Mouse (Mus musculus) embryo, embryonic 10 days (tissue): ENCODE results near the gene Fam131c.

ENCODE experiments used
- DNase-seq: peaks from one replicate; pipeline ENCODE4 v3.0.0-alpha.2; 2015; ENCODE audit warnings: low spot score

Fam131c gene

GRCm38 (mm10) chr4:141359222-141359621 is 8.8 kb upstream of the Fam131c start:
- DNase-seq, result no peak

DNA sequence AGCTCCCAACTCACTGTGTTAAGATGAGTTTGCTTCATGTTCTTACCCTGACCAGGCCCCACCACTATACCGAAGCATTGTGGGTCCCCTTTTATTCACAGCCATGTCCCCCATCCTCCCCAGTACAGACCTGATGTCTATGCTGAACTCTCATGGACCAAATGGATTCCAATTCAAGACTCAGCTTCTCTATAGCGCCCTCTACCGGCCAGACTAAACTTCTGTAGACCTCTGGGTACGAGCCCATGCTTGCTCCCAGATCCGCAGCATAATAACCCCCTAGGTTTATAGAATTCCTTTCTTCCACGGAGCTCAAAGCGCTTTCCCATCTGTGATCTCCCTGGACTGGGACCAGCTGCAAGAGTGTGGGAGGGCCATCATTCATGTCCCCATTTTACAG is 7.2 kb upstream of the Fam131c start:
- peak; percentile 76 for DNase-seq

GRCm38 (mm10) chr4:141362937-141363548 is 5.0 kb upstream of the Fam131c start:
- peak; percentile 92 for DNase-seq

DNA sequence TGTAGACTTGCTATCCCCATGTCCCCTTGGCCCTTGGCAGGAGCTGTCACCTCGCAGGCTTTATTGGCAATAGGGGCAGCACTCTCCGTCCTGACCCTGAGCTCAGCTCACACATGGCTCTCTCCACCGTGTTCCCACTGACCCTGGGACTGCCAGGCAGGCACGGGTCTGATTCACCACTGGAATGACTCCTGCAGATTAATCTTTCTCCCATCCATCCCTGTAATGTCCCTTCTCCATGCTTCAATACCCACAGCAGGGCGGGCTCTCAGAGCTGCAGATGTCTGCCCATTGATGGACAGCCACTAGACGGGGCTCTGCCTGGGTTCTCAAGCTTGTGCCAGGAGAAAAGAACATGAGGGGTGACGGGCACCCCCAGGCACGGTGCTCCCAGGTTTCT is 2.9 kb upstream of the Fam131c start:
- no peak for DNase-seq

DNA sequence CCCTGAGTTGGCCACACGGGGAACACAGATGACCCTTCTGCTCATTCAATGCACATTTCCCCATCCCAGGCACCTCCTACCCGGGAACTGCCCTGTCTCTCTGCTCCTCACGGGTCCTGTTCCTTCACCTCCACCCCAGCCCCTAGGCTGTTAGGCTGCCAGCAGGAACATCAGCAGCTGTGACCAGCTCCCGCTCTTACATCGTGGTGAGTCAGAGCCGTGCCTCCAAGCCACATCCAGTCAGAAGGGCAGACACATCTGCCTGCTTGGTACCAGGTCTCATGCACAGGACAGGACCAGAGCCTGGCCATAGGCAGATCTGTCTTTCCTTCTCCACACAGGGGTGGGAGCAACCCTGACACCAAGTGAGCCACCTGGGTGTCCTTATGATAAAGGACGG is 2.1 kb upstream of the Fam131c start:
- DNase-seq, result no peak

GRCm38 (mm10) chr4:141372426-141372825 is 4.4 kb downstream of the Fam131c start:
- no peak for DNase-seq

DNA sequence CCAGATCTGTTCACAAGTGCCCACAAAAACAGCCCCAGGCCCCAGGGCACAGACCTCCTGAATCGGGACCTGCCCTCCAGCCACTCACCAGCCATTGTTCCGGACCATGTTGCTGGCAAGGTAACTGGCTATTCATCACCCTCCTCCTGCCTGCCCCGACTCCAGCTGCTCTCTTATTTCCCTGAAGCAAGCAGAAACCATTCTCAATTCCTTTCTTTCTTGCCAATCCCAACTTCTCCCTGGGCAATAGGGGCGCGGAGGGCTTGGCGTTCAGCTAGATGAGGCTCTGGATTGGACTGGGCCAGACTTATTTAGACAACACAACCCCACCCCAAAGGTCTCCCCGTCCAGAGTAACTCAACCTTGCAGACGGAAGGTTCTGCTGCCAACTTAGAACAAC is 11.7 kb downstream of the Fam131c start:
- no peak for DNase-seq

- DNase-seq, result peak; percentile 56
These were observed 14.4 kb downstream of the Fam131c start for GRCm38 (mm10) chr4:141382406-141382805.

- DNase-seq, result peak; percentile 89
These were observed 17.3 kb downstream of the Fam131c start for GRCm38 (mm10) chr4:141385275-141385674.

DNA sequence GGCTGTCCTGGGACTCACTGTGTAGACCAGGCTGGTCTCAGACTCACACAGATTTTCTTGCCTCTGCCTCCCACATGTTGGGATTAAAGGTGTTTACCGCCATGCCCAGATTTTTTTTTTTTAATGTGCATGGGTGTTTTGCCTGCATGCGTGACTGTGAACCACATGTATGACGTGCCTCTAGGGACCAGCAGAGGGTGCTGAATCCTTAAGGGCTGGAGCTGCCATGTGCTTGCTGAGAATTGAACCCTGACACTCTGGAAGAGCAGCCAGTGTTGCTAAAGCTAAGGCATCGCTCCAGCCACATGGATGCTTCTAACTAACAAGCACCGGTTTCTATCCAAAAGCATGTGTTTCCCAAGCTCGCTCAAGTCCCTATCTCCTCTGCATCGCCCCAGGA is 18.1 kb downstream of the Fam131c start:
- no peak for DNase-seq

DNA sequence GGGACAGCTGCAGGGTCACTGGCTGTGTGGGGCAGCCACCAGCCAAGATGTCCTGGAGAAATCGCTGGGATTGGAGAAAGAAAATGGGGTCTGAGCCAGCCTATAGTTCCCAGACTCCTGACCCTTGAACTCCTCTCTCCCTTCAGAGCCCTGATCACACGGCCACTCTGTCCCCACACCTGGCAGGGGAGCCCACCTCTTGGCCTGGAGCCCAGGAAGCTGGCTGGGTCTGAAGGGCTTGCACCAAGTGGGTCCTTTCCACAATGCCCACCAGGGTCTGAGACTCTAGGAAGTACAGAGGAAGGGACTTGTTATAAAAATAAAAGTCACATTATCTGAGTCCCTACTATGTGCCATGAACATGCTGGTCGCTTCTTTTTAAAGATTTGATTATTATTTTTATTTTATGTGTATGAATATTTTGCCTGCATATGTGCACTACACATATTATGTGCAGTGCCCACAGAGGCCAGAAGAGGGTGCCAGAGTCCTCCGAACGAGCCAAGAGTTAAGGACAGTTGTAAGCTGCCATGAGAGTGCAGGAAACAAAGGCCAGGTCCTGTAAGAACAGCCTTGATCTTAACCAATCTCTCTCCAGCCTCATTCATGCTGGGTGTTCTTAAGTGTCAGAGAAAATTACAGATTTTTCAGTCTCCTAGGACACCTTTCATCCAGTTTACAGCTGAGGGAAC is 19.2 kb downstream of the Fam131c start:
- peak; percentile 86 for DNase-seq

- DNase-seq, result no peak
These were observed 19.9 kb downstream of the Fam131c start for GRCm38 (mm10) chr4:141387933-141388332.

DNA sequence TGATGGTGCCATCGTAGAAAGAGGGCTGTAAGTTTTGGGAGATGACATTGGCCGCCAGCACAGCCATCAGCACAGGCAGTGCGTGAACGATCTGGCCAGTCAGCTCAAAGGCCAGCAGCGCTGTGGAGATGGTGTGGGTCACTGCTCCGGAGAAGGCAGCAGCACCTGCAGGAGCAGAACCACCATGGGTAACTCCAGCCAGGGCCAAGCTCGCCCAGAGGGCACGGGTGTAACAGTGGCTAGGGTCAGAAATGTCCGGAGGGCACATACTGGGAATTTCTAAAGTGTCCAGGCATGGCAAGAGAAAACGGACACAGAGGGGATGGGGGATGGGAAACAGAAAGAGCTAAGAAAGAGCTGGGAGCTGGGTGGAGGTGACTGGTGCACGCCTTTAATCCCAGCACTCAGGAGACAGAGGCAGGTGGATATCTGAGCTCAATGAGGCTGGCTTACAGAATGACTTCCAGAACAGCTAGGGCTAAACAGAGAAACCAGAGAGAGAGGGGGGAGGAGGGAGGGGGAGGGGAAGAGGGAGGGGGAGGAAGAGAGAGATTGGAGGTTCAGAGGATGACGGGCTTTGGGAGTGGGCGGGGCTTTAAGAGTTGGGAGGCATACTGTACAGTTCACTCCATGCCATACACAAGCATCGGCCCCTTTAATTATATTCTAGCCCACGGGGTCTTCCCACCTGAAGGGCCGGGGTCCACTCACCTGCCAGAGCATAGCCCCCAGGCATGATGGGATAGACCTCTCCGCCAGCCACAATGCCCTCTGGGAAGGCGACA is 21.5 kb downstream of the Fam131c start:
- DNase-seq, result no peak

DNA sequence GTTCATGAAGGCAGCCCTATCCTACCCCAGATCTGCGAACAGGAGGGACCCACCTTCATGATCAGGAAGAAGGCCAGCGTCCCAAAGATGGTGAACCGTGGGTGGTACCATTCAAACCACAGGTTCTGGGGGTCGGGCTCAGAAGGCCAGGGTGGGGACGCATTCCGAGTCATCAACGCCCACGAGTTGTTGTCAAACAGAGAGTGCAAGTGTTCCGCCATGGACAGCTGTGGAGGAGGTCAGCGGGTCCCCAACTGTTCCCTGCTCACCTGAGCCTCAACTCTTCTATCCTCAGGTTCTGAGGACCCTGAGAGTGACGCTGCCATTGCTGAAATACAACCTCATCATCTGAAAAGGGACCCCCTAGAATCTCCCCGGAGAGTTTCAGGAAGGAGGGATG is 23.3 kb downstream of the Fam131c start:
- no peak for DNase-seq

DNA sequence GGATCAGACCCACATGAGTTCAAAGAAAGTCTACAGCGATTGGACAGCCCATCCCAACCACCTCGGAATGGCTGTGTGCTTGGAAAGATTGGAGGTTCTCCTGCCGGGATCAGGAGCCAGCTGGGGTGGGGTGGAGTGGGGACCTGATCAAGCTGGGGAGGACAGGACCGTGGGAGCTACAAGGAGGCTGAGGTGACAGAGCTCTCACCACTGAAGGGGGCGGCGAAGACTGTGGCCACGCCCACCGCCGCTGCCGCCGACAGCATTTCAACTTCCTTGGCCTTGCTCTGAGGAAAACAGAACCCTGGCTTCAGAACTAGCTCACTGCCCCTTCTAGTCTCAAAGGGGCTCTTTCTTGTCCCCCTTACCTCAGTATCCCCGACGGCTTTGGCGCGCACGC is 26.7 kb downstream of the Fam131c start:
- DNase-seq, result peak; percentile 46

- no peak for DNase-seq
These were observed 29.8 kb downstream of the Fam131c start for GRCm38 (mm10) chr4:141397861-141398260.

DNA sequence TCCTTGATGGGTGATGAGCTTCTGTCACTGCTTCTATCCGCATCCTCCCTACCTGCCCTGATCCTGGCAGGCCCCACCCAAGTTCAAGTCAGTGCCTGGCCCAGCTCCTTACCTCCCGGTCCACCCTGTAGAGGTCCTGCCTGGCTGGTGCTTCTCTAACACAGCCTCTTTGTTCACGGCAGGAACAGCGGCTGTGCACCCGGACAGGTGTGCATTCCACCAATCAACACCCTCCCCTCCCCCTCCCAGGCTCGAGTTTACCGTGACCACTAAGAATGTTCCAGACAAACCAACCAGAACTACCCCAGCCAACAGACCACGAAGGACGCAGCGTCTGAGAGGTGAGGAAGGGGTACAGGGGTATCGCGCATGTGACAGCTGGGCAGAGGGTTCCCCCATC is 30.5 kb downstream of the Fam131c start, which contains the start of gene Clcnka:
Clcnka (minus strand) TSS at position 180 of the 400 bp plus-strand sequence.
- no peak for DNase-seq

GRCm38 (mm10) chr4:141400171-141400570 is 32.2 kb downstream of the Fam131c start:
- no peak for DNase-seq

- DNase-seq, result peak; percentile 91
These were observed 36.7 kb downstream of the Fam131c start for GRCm38 (mm10) chr4:141404518-141405313.

DNA sequence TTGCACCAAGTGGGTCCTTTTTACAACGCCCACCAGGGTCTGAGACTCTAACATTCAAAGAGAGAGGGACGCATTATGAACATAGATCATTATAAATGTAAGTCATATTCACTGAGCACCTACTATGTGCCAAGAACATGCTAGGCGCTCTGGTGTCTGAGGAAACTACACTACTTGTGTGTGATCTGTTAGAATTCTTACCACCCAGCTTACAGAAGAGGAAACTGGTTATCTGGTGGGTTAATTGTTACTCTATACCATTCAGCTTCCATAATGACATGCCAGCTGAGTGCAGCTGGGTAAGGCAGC is 37.2 kb downstream of the Fam131c start:
- DNase-seq, result no peak

- peak; percentile 26 for DNase-seq
These were observed 38.7 kb downstream of the Fam131c start for GRCm38 (mm10) chr4:141406516-141407299.

- no peak for DNase-seq
These were observed 40.6 kb downstream of the Fam131c start for GRCm38 (mm10) chr4:141408577-141408976.
